Mouse (Mus musculus): Measurements from ENCODE around the gene Rec8.

The Rec8 gene

DNA sequence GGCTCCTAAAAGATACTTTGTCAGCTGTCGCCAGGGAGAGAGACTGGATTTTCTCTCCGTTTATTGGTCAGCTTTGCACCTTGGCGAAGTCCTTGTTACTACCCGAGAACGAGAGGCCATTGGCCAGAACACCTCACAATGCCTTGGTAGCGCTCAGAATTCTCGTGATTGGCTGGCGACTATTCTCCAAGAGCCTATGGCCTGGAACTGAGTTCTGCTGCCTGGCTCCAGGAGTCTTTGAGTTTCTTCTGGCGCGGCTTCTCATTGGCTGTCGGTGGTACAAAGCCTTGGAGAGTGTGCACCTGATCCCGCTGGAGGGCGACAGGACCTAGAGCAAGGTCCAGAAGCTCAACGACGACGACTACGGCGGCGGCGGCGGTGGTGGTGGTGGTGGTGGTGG, at the start of gene Rec8:
TSS of gene Rec8 (plus strand) at position 216 of the 400 bp plus-strand sequence.
- peak; percentile 53 for DNase-seq (ENCODE audit: low read depth, low spot score)

DNA sequence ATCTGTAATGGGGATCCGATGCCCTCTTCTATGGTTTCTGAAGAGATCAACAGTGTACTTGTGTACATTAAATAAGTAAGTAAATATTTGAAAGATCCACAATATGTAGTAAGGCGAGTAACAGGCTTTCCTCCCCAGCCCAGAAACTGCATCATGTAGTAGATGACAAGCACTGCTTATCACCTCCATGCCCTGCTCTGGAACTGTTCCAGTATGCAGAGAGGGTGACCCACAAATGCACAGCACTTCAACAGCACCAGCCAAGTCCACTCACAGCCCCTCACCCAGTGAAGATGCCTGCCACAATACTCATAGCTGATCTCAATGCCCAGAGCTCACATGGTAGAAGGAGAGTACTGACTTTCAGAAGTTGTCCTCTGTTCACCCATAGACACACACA, 47.2 kb upstream of the Rec8 start:
- peaks cover 8% of the 10 kb centered on the region; the same call in 1 of the 2 replicates for H3K36me3 ChIP-seq (ENCODE audit: control insufficient read depth, insufficient read depth, low read length, poor library complexity, severe bottlenecking)
- no peak for DNase-seq (ENCODE audit: low read depth, low spot score)
- no peaks in the 10 kb centered on the region for H3K27me3 ChIP-seq (ENCODE audit: control insufficient read depth, insufficient read depth, low read length, poor library complexity, severe bottlenecking)

More for the DNA sequence above, at the start of gene Rec8:
- Histone ChIP-seq H3K27me3 (ENCODE audit: control insufficient read depth, insufficient read depth, low read length, poor library complexity, severe bottlenecking) (no peaks in the 10 kb centered on the region), H3K36me3 (ENCODE audit: control insufficient read depth, insufficient read depth, low read length, poor library complexity, severe bottlenecking) (no peaks in the 10 kb centered on the region)

GRCm38 (mm10) chr14:55571760-55572159, 46.1 kb upstream of the Rec8 start:
- H3K36me3 ChIP-seq (ENCODE audit: control insufficient read depth, insufficient read depth, low read length, poor library complexity, severe bottlenecking) = peaks cover 8% of the 10 kb centered on the region; the same call in 1 of the 2 replicates
- DNase-seq (ENCODE audit: low read depth, low spot score) = no peak
- H3K27me3 ChIP-seq (ENCODE audit: control insufficient read depth, insufficient read depth, low read length, poor library complexity, severe bottlenecking) = no peaks in the 10 kb centered on the region

- no peak for DNase-seq (ENCODE audit: low read depth, low spot score)
- Histone ChIP-seq H3K36me3 (ENCODE audit: control insufficient read depth, insufficient read depth, low read length, poor library complexity, severe bottlenecking) (peaks cover 8% of the 10 kb centered on the region; the same call in 1 of the 2 replicates), H3K27me3 (ENCODE audit: control insufficient read depth, insufficient read depth, low read length, poor library complexity, severe bottlenecking) (no peaks in the 10 kb centered on the region)
Measured at GRCm38 (mm10) chr14:55575302-55575701, 42.5 kb upstream of the Rec8 start, which contains the start of gene Fitm1. Gene Fitm1 (plus strand): TSS chr14:55575617.

GRCm38 (mm10) chr14:55575711-55576110, 42.1 kb upstream of the Rec8 start:
- H3K27me3 ChIP-seq (ENCODE audit: control insufficient read depth, insufficient read depth, low read length, poor library complexity, severe bottlenecking) = no peaks in the 10 kb centered on the region
- H3K36me3 ChIP-seq (ENCODE audit: control insufficient read depth, insufficient read depth, low read length, poor library complexity, severe bottlenecking) = peaks cover 4% of the 10 kb centered on the region
- DNase-seq (ENCODE audit: low read depth, low spot score) = no peak

DNA sequence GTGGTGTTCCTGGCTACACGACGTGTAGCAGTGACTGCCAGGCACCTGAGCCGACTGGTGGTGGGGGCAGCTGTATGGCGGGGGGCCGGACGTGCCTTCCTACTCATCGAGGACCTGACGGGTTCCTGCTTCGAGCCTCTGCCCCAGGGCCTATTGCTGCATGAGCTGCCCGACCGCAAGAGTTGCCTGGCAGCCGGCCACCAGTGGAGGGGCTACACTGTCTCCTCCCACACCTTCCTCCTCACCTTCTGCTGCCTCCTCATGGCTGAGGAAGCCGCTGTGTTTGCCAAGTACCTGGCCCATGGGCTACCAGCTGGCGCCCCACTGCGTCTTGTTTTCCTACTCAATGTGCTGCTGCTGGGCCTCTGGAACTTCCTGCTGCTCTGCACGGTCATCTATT, 41.5 kb upstream of the Rec8 start:
- DNase-seq (ENCODE audit: low read depth, low spot score) = peak; percentile 25
- Histone ChIP-seq H3K36me3 (ENCODE audit: control insufficient read depth, insufficient read depth, low read length, poor library complexity, severe bottlenecking) (peaks cover 3% of the 10 kb centered on the region), H3K27me3 (ENCODE audit: control insufficient read depth, insufficient read depth, low read length, poor library complexity, severe bottlenecking) (no peaks in the 10 kb centered on the region)

GRCm38 (mm10) chr14:55577871-55578667, 39.8 kb upstream of the Rec8 start, which contains the start of gene Psme1:
Gene Psme1 (plus strand): TSS chr14:55578123.
- H3K27me3 ChIP-seq (ENCODE audit: control insufficient read depth, insufficient read depth, low read length, poor library complexity, severe bottlenecking) = no peaks in the 10 kb centered on the region
- H3K36me3 ChIP-seq (ENCODE audit: control insufficient read depth, insufficient read depth, low read length, poor library complexity, severe bottlenecking) = peaks cover 3% of the 10 kb centered on the region
- peak; percentile 81 for DNase-seq (ENCODE audit: low read depth, low spot score)

- no peaks in the 10 kb centered on the region for H3K27me3 ChIP-seq (ENCODE audit: control insufficient read depth, insufficient read depth, low read length, poor library complexity, severe bottlenecking)
- DNase-seq (ENCODE audit: low read depth, low spot score) = peak; percentile 73
- peaks cover 3% of the 10 kb centered on the region for H3K36me3 ChIP-seq (ENCODE audit: control insufficient read depth, insufficient read depth, low read length, poor library complexity, severe bottlenecking)
Measured at GRCm38 (mm10) chr14:55578668-55579269, 39.1 kb upstream of the Rec8 start.

DNA sequence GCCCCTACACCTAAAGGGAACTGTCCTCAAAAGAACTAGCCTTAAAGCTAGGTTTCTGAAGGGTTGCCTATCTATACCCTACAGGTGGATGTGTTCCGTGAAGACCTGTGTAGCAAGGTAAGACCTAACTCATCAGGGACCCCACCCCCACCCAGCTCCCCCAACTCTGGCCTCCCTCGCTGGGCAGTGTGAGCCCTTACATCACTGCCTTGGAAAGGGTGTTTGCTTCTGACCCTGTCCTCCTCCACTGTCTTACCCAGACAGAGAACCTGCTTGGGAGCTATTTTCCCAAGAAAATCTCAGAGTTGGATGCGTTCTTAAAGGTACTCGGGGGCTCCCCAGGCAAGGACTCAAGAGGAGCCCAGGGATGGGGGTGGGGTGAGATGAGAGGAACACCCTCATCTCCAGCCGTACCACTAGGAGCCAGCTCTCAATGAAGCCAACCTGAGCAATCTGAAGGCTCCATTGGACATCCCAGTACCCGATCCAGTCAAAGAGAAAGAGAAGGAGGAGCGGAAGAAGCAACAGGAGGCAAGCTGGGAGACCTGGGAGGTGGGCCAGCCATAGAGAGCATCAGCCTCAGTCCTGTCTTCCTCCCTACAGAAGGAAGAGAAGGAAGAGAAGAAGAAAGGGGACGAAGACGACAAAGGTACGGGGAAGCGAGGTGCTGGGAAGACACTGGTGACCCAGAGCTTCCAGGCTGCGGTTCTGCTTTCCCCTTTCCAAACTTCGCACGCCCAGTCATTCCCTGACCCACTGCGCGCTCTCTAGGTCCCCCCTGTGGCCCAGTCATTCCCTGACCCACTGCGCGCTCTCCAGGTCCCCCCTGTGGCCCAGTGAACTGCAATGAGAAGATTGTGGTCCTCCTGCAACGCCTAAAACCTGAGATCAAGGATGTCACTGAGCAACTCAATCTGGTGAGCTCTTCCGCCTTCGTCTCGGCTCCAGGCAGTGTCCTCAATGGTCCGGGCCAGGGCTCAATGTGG, 38.0 kb upstream of the Rec8 start:
- no peak for DNase-seq (ENCODE audit: low read depth, low spot score)
- no peaks in the 10 kb centered on the region for H3K27me3 ChIP-seq (ENCODE audit: control insufficient read depth, insufficient read depth, low read length, poor library complexity, severe bottlenecking)
- H3K36me3 ChIP-seq (ENCODE audit: control insufficient read depth, insufficient read depth, low read length, poor library complexity, severe bottlenecking) = peaks cover 3% of the 10 kb centered on the region

DNA sequence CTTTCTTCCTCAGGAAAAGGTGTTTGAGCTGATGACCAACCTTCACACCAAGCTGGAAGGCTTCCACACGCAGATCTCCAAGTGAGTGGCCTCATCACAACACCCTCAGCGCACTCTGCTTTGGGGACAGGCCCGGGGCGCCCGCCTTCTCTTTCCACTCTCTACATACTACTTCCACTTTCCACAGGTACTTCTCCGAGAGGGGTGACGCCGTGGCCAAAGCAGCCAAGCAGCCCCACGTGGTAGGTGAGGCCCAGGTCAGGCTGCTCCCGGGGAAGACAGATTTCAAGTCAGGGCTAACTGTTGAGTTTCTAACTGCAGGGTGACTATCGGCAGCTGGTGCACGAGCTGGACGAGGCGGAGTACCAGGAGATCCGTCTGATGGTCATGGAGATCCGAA, 37.1 kb upstream of the Rec8 start:
- H3K27me3 ChIP-seq (ENCODE audit: control insufficient read depth, insufficient read depth, low read length, poor library complexity, severe bottlenecking) = no peaks in the 10 kb centered on the region
- DNase-seq (ENCODE audit: low read depth, low spot score) = no peak
- H3K36me3 ChIP-seq (ENCODE audit: control insufficient read depth, insufficient read depth, low read length, poor library complexity, severe bottlenecking) = peaks cover 3% of the 10 kb centered on the region

DNA sequence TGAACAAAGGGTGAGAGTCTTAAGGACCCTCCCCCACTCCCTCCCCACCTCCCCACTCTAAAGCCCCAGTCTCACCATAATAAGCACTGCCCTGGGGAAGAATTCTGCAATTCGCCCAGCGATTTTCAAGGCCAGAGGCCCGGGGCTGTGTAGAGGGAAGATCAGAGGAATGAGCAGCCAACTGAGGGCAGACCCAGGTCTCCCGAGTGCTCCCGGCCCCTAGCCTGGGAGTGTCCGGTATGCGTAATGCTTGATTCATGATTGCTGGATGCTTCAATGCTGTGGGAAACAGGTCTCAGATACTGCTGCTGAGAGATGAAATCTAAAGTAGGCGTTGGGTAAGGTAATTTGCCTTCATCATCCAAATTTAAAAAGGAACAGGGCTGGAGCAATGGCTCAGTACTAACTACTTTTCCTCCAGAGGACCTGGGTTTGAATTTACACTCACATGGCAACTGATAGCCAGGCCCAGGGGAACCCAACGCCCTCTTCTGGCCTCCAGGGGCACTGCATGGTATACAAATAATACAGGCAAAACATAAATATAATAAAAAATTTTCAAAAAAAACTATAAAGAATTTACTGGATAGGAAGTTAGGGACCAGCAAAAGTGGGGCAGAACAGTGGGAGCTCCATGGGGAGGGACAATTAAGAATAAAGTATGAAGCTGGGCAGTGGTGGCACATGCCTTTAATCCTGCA, 35.7 kb upstream of the Rec8 start:
- Histone ChIP-seq H3K36me3 (ENCODE audit: control insufficient read depth, insufficient read depth, low read length, poor library complexity, severe bottlenecking) (peaks cover 3% of the 10 kb centered on the region), H3K27me3 (ENCODE audit: control insufficient read depth, insufficient read depth, low read length, poor library complexity, severe bottlenecking) (no peaks in the 10 kb centered on the region)
- DNase-seq (ENCODE audit: low read depth, low spot score) = peak; percentile 44

DNA sequence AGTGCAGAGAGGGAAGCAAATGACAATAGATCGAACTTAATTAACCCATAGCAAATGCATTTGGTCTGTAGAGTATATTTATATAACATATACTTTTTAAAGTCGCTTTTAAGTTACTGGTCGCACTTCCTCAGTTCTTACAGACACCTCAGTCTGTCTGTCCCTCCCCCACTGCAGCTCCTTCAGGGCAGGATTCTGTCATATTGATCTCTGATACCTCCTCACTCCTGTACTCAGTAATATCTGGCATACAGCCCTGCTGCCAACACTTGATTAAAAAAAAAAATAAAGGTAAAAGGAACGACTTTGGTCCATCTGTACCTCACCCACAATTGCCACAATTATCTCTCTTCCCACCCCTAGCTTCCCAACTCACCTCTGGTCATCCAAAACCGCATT, 33.5 kb upstream of the Rec8 start:
- H3K27me3 ChIP-seq (ENCODE audit: control insufficient read depth, insufficient read depth, low read length, poor library complexity, severe bottlenecking) = no peaks in the 10 kb centered on the region
- peaks cover 3% of the 10 kb centered on the region for H3K36me3 ChIP-seq (ENCODE audit: control insufficient read depth, insufficient read depth, low read length, poor library complexity, severe bottlenecking)
- DNase-seq (ENCODE audit: low read depth, low spot score) = no peak

DNA sequence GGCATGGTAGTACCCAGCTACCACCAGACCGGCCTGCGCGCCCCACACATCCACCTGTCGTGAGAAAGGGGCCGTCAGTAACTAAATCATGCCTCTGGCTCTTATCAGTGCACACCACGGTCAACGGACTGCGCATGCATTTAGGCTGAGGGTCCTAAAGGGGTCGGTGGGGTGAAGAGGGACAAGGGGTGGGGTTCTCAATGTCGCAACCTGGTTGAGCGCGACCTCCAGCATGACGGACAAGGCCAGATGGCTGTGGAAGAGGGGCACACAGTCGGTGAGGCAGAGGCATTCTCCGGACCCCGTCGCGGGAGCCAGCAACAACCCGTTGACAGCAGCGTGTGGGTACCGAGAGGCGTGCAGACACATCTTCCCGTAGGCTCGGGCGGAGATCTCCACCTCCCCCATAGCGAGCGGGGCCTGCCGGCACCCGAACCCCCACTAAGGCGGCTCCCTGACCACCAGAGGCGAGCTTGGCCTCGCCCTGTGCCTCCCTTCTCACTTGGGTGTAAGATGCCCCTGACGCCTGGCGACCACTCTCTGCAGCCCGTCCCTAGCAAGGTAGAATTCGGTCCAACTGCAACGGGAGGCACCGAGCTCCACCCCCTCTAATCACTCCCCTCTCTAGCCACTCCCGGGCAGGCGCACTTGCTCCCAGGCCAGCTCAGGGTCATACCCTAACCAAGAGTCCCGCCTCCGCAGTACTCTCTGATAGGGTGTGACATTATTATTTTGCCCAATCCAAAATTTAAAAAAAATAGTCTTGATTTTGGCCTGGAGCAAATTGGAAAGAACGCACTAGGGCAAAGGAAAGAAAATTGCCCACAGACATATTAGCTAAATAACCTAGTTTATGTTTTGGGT, 32.9 kb upstream of the Rec8 start, which contains the start of gene Emc9:
TSS of gene Emc9 (minus strand) at position 601 of the 864 bp plus-strand sequence.
- Histone ChIP-seq H3K27me3 (ENCODE audit: control insufficient read depth, insufficient read depth, low read length, poor library complexity, severe bottlenecking) (no peaks in the 10 kb centered on the region), H3K36me3 (ENCODE audit: control insufficient read depth, insufficient read depth, low read length, poor library complexity, severe bottlenecking) (peaks cover under 1% of the 10 kb centered on the region)
- peak; percentile 68 for DNase-seq (ENCODE audit: low read depth, low spot score)
